Mouse (Mus musculus): ENCODE measurements around the gene Fat4. TPM values are rescaled to one million over a fixed set of nuclear protein-coding genes. Genes with fewer than 3 reads are reported as not detected.

The Fat4 gene
- polyA plus RNA-seq, 1 experiment from 2014 or later: 3.9 TPM

- no peak overlapping the region for H3K27ac ChIP-seq
- no peak for ATAC-seq (replicated peaks; ENCODE audit: low FRiP score, low read depth)
- under 1% methylated on average over 6 of the region's 6 CpGs for WGBS
Measured at GRCm38 (mm10) chr3:38884276-38884675, 2.5 kb upstream of the Fat4 start.

GRCm38 (mm10) chr3:38884919-38885418 lies 1.8 kb upstream of the Fat4 start:
- peak overlapping the region; percentile 91 for H3K27ac ChIP-seq
- ATAC-seq (replicated peaks; ENCODE audit: low FRiP score, low read depth) (peak; percentile 9; the same call in 1 of the 2 replicates), DNase-seq (ENCODE audit: low spot score) (peak; percentile 83)
- no peaks in the 10 kb centered on the region for H3K9me3 ChIP-seq (replicated peaks; ENCODE audit: low read length)
- 0 out of 2 replicates have a peak, but pooled peaks cover 3% of the 10 kb centered on the region for H3K36me3 ChIP-seq (ENCODE audit: insufficient read depth, low read length)
- H3K4me1 ChIP-seq (replicated peaks; ENCODE audit: insufficient read depth, low read length): peaks cover 10% of the 10 kb centered on the region; the same call in 1 of the 2 replicates
- no peak for TF ChIP-seq CTCF (IDR thresholded peaks at IDR 0.05; ENCODE audit: low read depth)
- H3K27me3 ChIP-seq (ENCODE audit: insufficient read depth, low read length): no peaks in the 10 kb centered on the region
- H3K4me2 ChIP-seq (ENCODE audit: low read length): peak overlapping the region; percentile 95
- peak overlapping the region; percentile 64 for H3K4me3 ChIP-seq (replicated peaks; ENCODE audit: low read depth, low read length)
- under 1% methylated on average over 24 of the region's 24 CpGs for WGBS
- peak overlapping the region; percentile 56 for H3K9ac ChIP-seq (ENCODE audit: low read depth, low read length)

More at GRCm38 (mm10) chr3:38884276-38884675, 2.5 kb upstream of the Fat4 start:
- Histone ChIP-seq H3K36me3 (ENCODE audit: insufficient read depth, low read length) (no peaks in the 10 kb centered on the region), H3K4me2 (ENCODE audit: low read length) (peak overlapping the region; percentile 95), H3K27me3 (ENCODE audit: insufficient read depth, low read length) (no peaks in the 10 kb centered on the region), H3K9me3 (replicated peaks; ENCODE audit: low read length) (no peaks in the 10 kb centered on the region), H3K4me1 (replicated peaks; ENCODE audit: insufficient read depth, low read length) (peaks cover 10% of the 10 kb centered on the region; the same call in 1 of the 2 replicates), H3K4me3 (replicated peaks; ENCODE audit: low read depth, low read length) (peak overlapping the region; percentile 64), H3K9ac (ENCODE audit: low read depth, low read length) (no peak overlapping the region)
- peak; percentile 96 for DNase-seq (ENCODE audit: low spot score)
- peak; percentile 97 for TF ChIP-seq CTCF (IDR thresholded peaks at IDR 0.05; ENCODE audit: low read depth)

- peak overlapping the region; percentile 56 for H3K9ac ChIP-seq (ENCODE audit: low read depth, low read length)
- H3K27ac ChIP-seq: peak overlapping the region; percentile 91
- H3K4me1 ChIP-seq (replicated peaks; ENCODE audit: insufficient read depth, low read length): peaks cover 10% of the 10 kb centered on the region; the same call in 1 of the 2 replicates
- 0 out of 2 replicates have a peak, but pooled peaks cover 4% of the 10 kb centered on the region for H3K36me3 ChIP-seq (ENCODE audit: insufficient read depth, low read length)
- H3K4me2 ChIP-seq (ENCODE audit: low read length): peak overlapping the region; percentile 95
- peak; percentile 95 for DNase-seq (ENCODE audit: low spot score)
- H3K4me3 ChIP-seq (replicated peaks; ENCODE audit: low read depth, low read length): peak overlapping the region; percentile 64
- H3K9me3 ChIP-seq (replicated peaks; ENCODE audit: low read length): no peaks in the 10 kb centered on the region
- no peak; the same call in 1 of the 2 replicates for TF ChIP-seq CTCF (IDR thresholded peaks at IDR 0.05; ENCODE audit: low read depth)
- 0% methylated on average over 47 of the region's 56 CpGs for WGBS
- no peaks in the 10 kb centered on the region for H3K27me3 ChIP-seq (ENCODE audit: insufficient read depth, low read length)
- peak; percentile 88 for ATAC-seq (replicated peaks; ENCODE audit: low FRiP score, low read depth)
Measured at GRCm38 (mm10) chr3:38885481-38886001, 1.2 kb upstream of the Fat4 start.

GRCm38 (mm10) chr3:38886061-38886821 lies 499 bp upstream of the Fat4 start:
- under 1% methylated on average over 60 of the region's 60 CpGs for WGBS
- Histone ChIP-seq H3K4me2 (ENCODE audit: low read length) (peak overlapping the region; percentile 95), H3K4me3 (replicated peaks; ENCODE audit: low read depth, low read length) (peak overlapping the region; percentile 64), H3K9me3 (replicated peaks; ENCODE audit: low read length) (no peaks in the 10 kb centered on the region), H3K27ac (peak overlapping the region; percentile 91), H3K36me3 (ENCODE audit: insufficient read depth, low read length) (0 out of 2 replicates have a peak, but pooled peaks cover 11% of the 10 kb centered on the region), H3K9ac (ENCODE audit: low read depth, low read length) (peak overlapping the region; percentile 56), H3K4me1 (replicated peaks; ENCODE audit: insufficient read depth, low read length) (peaks cover 10% of the 10 kb centered on the region; the same call in 1 of the 2 replicates), H3K27me3 (ENCODE audit: insufficient read depth, low read length) (no peaks in the 10 kb centered on the region)
- DNase-seq (ENCODE audit: low spot score) (peak; percentile 67), ATAC-seq (replicated peaks; ENCODE audit: low FRiP score, low read depth) (peak; percentile 1; the same call in 1 of the 2 replicates)
- 0 out of 2 replicates have a peak, but pooled peaks have one; percentile 5 for TF ChIP-seq CTCF (IDR thresholded peaks at IDR 0.05; ENCODE audit: low read depth)

GRCm38 (mm10) chr3:38887381-38887991 lies 746 bp downstream of the Fat4 start:
- no peak overlapping the region for H3K27ac ChIP-seq
- no peaks in the 10 kb centered on the region for H3K27me3 ChIP-seq (ENCODE audit: insufficient read depth, low read length)
- DNase-seq (ENCODE audit: low spot score) (peak; percentile 68), ATAC-seq (replicated peaks; ENCODE audit: low FRiP score, low read depth) (peak; percentile 13)
- under 1% methylated on average over 47 of the region's 47 CpGs for WGBS
- peak overlapping the region; percentile 95 for H3K4me2 ChIP-seq (ENCODE audit: low read length)
- peak overlapping the region; percentile 64 for H3K4me3 ChIP-seq (replicated peaks; ENCODE audit: low read depth, low read length)
- H3K4me1 ChIP-seq (replicated peaks; ENCODE audit: insufficient read depth, low read length): peaks cover 17% of the 10 kb centered on the region; the same call in 1 of the 2 replicates
- TF ChIP-seq CTCF (IDR thresholded peaks at IDR 0.05; ENCODE audit: low read depth): peak; percentile 57
- H3K36me3 ChIP-seq (ENCODE audit: insufficient read depth, low read length): 0 out of 2 replicates have a peak, but pooled peaks cover 11% of the 10 kb centered on the region
- H3K9me3 ChIP-seq (replicated peaks; ENCODE audit: low read length): no peaks in the 10 kb centered on the region
- peak overlapping the region; percentile 56; the same call in 1 of the 2 replicates for H3K9ac ChIP-seq (ENCODE audit: low read depth, low read length)

Data from kidney, postnatal 0 days (tissue).